Mouse (Mus musculus): ENCODE results near the gene Tnfrsf25.

GRCm38 (mm10) chr4:152107493-152107892 lies 8.2 kb upstream of the Tnfrsf25 start:
- TF ChIP-seq POLR2A (IDR thresholded peaks at IDR 0.05; ENCODE audit: control insufficient read depth, extremely low read depth, insufficient read depth, low read length, poor library complexity), result no peak
- TF ChIP-seq CTCF (IDR thresholded peaks at IDR 0.05; ENCODE audit: borderline replicate concordance, control insufficient read depth, extremely low read depth, insufficient read depth, low read length, poor library complexity), result no peak
